ENCODE assay signal across 8 mouse cellular contexts in the genomic region with DNA sequence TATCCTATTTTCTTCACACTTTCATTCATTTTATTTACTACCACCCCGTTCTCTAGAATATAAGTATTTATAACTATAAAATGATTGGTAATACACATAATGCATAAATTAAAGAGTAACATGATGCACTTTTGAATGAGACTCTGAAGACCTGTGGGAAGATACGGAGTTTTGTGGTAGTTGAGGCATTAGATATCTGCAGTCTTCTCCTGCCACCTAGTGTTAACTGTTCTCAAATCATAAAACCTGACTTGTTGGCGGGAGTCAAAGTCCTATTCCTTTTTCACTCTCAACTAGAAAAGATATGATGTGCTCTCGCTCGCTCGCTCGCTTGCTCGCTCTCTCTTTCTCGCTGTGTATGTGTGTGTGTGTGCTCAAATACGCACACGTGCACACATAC. TPM values are rescaled to one million over a fixed set of nuclear protein-coding genes. Genes with fewer than 3 reads are reported as not detected.
DNase-seq lines count a peak whose midpoint lies in the region; ATAC-seq and TF ChIP-seq lines count a peak whose summit lies in the region.

No protein-coding gene starts in this region.

- ATAC-seq in frontal cortex, adult (ENCODE audit: low TSS enrichment): peak; percentile 88
- ATAC-seq in embryonic facial prominence, embryonic 14.5 days (ENCODE audit: low read depth): no peak; the same call in 1 of the 2 replicates
- no peak for ATAC-seq in limb, embryonic 14.5 days (ENCODE audit: low FRiP score, low read depth)
- peak; percentile 73; the same call in 1 of the 2 replicates for ATAC-seq in neural tube, embryonic 15.5 days (ENCODE audit: low FRiP score)

- WGBS in embryonic facial prominence, embryonic 14.5 days: 46% methylated on average over 11 of the region's 11 CpGs
- 54% methylated on average over 11 of the region's 11 CpGs for WGBS in limb, embryonic 14.5 days
- 47% methylated on average over 11 of the region's 11 CpGs for WGBS in neural tube, embryonic 15.5 days

- no peak for DNase-seq in frontal cortex, postnatal 10 days (ENCODE audit: low spot score in 2 of 2)
- peak; percentile 25 to 54 for DNase-seq in spleen, postnatal 36 days (ENCODE audit: low spot score in 2 of 2)
- DNase-seq in spleen, adult 12 weeks (ENCODE audit: low spot score): no peak
- DNase-seq in embryonic facial prominence, embryonic 14.5 days (ENCODE audit: low spot score): peak; percentile 86
- DNase-seq in limb, embryonic 14.5 days (ENCODE audit: low spot score): peak; percentile 87
- DNase-seq in urinary bladder, adult 2 months (ENCODE audit: low spot score): no peak

- H3K4me1 ChIP-seq in embryonic facial prominence, embryonic 14.5 days (ENCODE audit: control insufficient read depth, insufficient read depth, low read length): peaks cover 3% of the 10 kb centered on the region; the same call in 1 of the 2 replicates
- H3K4me1 ChIP-seq in limb, embryonic 14.5 days (ENCODE audit: control insufficient read depth, insufficient read depth, low read length): no peaks in the 10 kb centered on the region
- H3K4me1 ChIP-seq in neural tube, embryonic 15.5 days: 0 out of 2 replicates have a peak, but pooled peaks cover 6% of the 10 kb centered on the region

- no peaks in the 10 kb centered on the region for H3K27me3 ChIP-seq in embryonic facial prominence, embryonic 14.5 days (replicated peaks; ENCODE audit: control insufficient read depth, insufficient read depth, low read length)
- no peaks in the 10 kb centered on the region for H3K27me3 ChIP-seq in limb, embryonic 14.5 days (ENCODE audit: control insufficient read depth, insufficient read depth, low read length)
- H3K27me3 ChIP-seq in neural tube, embryonic 15.5 days (replicated peaks): no peaks in the 10 kb centered on the region

- no peaks in the 10 kb centered on the region for H3K9me3 ChIP-seq in embryonic facial prominence, embryonic 14.5 days (ENCODE audit: control insufficient read depth, low read length)
- H3K9me3 ChIP-seq in limb, embryonic 14.5 days (ENCODE audit: control insufficient read depth, low read length): no peaks in the 10 kb centered on the region
- H3K9me3 ChIP-seq in neural tube, embryonic 15.5 days (replicated peaks): no peaks in the 10 kb centered on the region

- H3K4me3 ChIP-seq in embryonic facial prominence, embryonic 14.5 days (ENCODE audit: low read depth, low read length): no peak overlapping the region
- H3K4me3 ChIP-seq in limb, embryonic 14.5 days (replicated peaks; ENCODE audit: low read length): no peak overlapping the region
- no peak overlapping the region for H3K4me3 ChIP-seq in neural tube, embryonic 15.5 days (replicated peaks)

- no peaks in the 10 kb centered on the region for H3K36me3 ChIP-seq in embryonic facial prominence, embryonic 14.5 days (ENCODE audit: control insufficient read depth, insufficient read depth, low read length)
- H3K36me3 ChIP-seq in limb, embryonic 14.5 days (ENCODE audit: control insufficient read depth, insufficient read depth, low read length): no peaks in the 10 kb centered on the region
- no peaks in the 10 kb centered on the region for H3K36me3 ChIP-seq in neural tube, embryonic 15.5 days

- H3K4me2 ChIP-seq in embryonic facial prominence, embryonic 14.5 days (ENCODE audit: low read depth, low read length): no peak overlapping the region
- H3K4me2 ChIP-seq in limb, embryonic 14.5 days (replicated peaks; ENCODE audit: low read depth, low read length, severe bottlenecking): no peak overlapping the region
- H3K4me2 ChIP-seq in neural tube, embryonic 15.5 days: no peak overlapping the region

- no peak overlapping the region for H3K9ac ChIP-seq in embryonic facial prominence, embryonic 14.5 days (ENCODE audit: low read depth, low read length)
- H3K9ac ChIP-seq in limb, embryonic 14.5 days (ENCODE audit: low read depth, low read length, severe bottlenecking): no peak overlapping the region
- H3K9ac ChIP-seq in neural tube, embryonic 15.5 days (replicated peaks): no peak overlapping the region

- TF ChIP-seq POLR2A in limb, embryonic 14.5 days (IDR thresholded peaks at IDR 0.05; ENCODE audit: borderline replicate concordance, extremely low read depth, insufficient read depth, insufficient read length): no peak

- H3K27ac ChIP-seq in embryonic facial prominence, embryonic 14.5 days (replicated peaks; ENCODE audit: low read depth, low read length): no peak overlapping the region
- no peak overlapping the region for H3K27ac ChIP-seq in limb, embryonic 14.5 days (replicated peaks; ENCODE audit: low read depth, low read length)
- no peak overlapping the region for H3K27ac ChIP-seq in neural tube, embryonic 15.5 days (replicated peaks)

RNA-seq across cellular contexts. Expression of a gene that starts 4.5 kb away (rescaled TPM):
- 23.3 and 25.2 TPM in 2 replicates for polyA plus RNA-seq in embryonic facial prominence, embryonic 14.5 days (2014; fragmentation: Nextera tagmentation; extraction: Ambion mirVana)
- polyA plus RNA-seq in limb, embryonic 14.5 days (2012; rRNA removed): 6.4 and 6.5 TPM in 2 replicates
- 18.2 and 21.0 TPM in 2 replicates for polyA plus RNA-seq in limb, embryonic 14.5 days (2014; fragmentation: Nextera tagmentation; extraction: Ambion mirVana)
- 23.2 and 26.9 TPM in 2 replicates for polyA plus RNA-seq in neural tube, embryonic 15.5 days (2015; fragmentation: Nextera tagmentation; extraction: Ambion mirVana)
- 23.0 and 24.8 TPM in 2 replicates for polyA plus RNA-seq in urinary bladder, adult 2 months (2012; rRNA removed)

RNA-seq across cellular contexts. Expression of a gene that starts 46.9 kb away (rescaled TPM):
- 44.3 and 44.5 TPM in 2 replicates for polyA plus RNA-seq in embryonic facial prominence, embryonic 14.5 days (2014; fragmentation: Nextera tagmentation; extraction: Ambion mirVana)
- 22.7 and 28.3 TPM in 2 replicates for polyA plus RNA-seq in limb, embryonic 14.5 days (2012; rRNA removed)
- polyA plus RNA-seq in limb, embryonic 14.5 days (2014; fragmentation: Nextera tagmentation; extraction: Ambion mirVana): 29.6 and 31.2 TPM in 2 replicates
- polyA plus RNA-seq in neural tube, embryonic 15.5 days (2015; fragmentation: Nextera tagmentation; extraction: Ambion mirVana): 21.2 and 25.9 TPM in 2 replicates
- 19.3 and 21.8 TPM in 2 replicates for polyA plus RNA-seq in urinary bladder, adult 2 months (2012; rRNA removed)

Comparison
In these comparisons a context has a peak if more than half of its experiments do, and no peak if none do; other contexts are left out.
1. DNase-seq: peak in spleen, postnatal 36 days (2 of 2), embryonic facial prominence, embryonic 14.5 days (single experiment) and limb, embryonic 14.5 days (single experiment); none in frontal cortex, postnatal 10 days (0 of 2), spleen, adult 12 weeks (single experiment) and urinary bladder, adult 2 months (single experiment).
2. ATAC-seq: peak in frontal cortex, adult (single experiment) and neural tube, embryonic 15.5 days (single experiment); none in embryonic facial prominence, embryonic 14.5 days (single experiment) and limb, embryonic 14.5 days (single experiment).